Mouse (Mus musculus) left cerebral cortex, postnatal 14 days (tissue): ENCODE measurements around the gene Anks1. TPM values are rescaled to one million over a fixed set of nuclear protein-coding genes. Genes with fewer than 3 reads are reported as not detected.
A peak's percentile ranks its signal among the peaks of the same experiment; 100 is the strongest.

Experiments
- DNase-seq, 2 experiments: peaks; one replicate each; pipeline ENCODE4 v3.0.0; 2021 to 2022; ENCODE audit warnings: low spot score in 2 of 2, mixed read lengths in 1 of 2
- intact Hi-C: fragments of 180-260 bp; cut with DNase I; formaldehyde crosslinking; loops from one replicate; pipeline ENCODE4 v1.15.1; 2025
- total RNA-seq, 2 experiments: library from RNA; stranded (reverse); gene quantifications; 2 replicates each; pipeline ENCODE4 v1.2.3; 2021

Anks1 gene
- total RNA-seq, 2 experiments from 2014 or later, result 33.4 to 40.6 TPM

GRCm38 (mm10) chr17:28070256-28070655 is 161.2 kb downstream of the Anks1 start:
- peak in 1 of 2 experiments; percentile 34 for DNase-seq
- intact Hi-C loops, result no loop called here

DNA sequence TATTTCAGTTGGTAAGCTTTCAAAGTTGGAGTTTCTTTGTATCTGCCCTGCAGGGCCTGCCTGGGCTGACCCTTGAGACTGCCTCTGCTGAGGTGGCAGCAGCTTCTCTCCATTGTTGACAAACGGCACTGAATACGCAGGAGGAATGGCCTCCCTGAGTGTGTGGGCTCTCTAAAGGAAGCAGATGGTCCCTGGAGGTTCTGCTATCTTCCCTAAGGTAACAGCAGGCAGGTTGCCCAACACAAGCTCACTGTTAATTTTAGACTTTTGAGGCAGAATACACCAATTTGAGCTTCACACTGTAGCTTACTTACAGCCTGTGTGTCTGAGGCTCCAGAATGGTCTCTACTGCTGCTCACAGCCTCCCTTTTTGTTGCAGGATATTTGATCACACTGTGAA is 163.6 kb downstream of the Anks1 start:
- intact Hi-C loops, result no loop called here
- peak; percentile 39 to 71 for DNase-seq

GRCm38 (mm10) chr17:28074486-28074885 is 165.4 kb downstream of the Anks1 start:
- no peak for DNase-seq
- intact Hi-C loops, result no loop called here

- intact Hi-C loops, result loop anchor here (2.0 to 5.0 kb wide), 2 partner anchors 86 to 169 kb away; partner anchors contain the start of genes Anks1 and Taf11
- DNase-seq, result no peak
Measured at GRCm38 (mm10) chr17:28078028-28078427, 168.9 kb downstream of the Anks1 start.

DNA sequence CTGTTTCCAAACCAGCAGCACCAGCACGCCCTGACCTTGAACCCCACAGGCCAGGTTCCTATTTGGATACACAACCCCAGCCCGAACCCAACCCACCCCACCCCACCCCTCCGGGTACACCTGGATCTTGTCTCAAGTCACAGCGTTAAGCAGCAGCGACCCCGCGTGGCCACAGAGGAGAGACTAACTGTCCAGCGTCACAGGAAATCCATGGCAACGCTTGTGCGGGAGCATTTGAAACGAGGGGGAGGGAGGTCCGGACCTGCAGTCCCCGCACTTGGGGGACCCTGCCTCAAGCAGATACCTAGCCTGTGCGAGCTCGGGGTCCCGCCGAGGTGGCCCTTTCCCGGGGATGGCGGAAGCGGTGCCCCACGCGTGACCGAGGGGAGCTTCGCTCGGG is 170.5 kb downstream of the Anks1 start:
- intact Hi-C loops, result loop anchor here (2.0 to 5.0 kb wide), 2 partner anchors 87 to 171 kb away; partner anchors contain the start of genes Anks1 and Taf11
- peak; percentile 86 to 91 for DNase-seq

DNA sequence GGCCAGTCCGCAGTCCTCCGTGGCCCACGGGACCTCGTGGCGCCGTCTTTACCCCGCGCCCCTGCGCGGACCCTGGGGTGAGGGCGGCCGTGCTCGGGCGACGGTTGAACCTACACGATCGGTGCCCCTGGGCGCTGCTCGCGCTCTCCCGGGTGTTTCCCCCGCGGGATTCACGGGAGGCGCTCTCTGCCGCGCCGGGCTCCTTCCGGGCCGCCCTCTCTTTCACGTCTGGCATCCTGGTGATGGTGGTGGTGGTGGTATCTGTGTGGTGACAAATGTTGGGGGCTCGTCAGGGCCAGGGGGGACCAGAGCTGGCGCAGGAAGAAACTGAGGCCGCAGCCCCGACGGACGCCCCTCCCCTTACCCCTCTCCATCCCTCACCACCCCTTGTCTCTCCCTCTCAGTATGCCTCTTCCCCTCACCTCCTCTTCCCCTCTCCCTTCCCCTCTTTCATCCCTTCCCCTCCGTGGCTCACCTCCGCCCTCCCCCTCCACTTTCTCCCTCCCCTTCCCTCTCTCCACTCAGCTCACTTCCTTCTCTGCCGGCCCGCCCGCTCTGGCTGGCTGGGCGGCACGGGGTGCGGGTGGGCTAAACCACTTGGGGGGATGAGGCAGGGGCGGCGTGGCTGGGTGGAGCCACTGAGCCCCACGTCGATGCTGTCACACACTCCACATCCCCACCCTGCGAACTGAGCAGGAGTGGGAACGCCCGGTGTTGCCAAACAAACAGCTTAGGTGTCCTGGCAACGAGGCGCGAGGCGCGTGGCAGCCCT is 171.1 kb downstream of the Anks1 start, which contains the start of gene Tcp11:
Tcp11 (minus strand) TSS at position 595 of the 772 bp plus-strand sequence.
- DNase-seq, result peak; percentile 50 to 78
- intact Hi-C loops, result no loop called here

DNA sequence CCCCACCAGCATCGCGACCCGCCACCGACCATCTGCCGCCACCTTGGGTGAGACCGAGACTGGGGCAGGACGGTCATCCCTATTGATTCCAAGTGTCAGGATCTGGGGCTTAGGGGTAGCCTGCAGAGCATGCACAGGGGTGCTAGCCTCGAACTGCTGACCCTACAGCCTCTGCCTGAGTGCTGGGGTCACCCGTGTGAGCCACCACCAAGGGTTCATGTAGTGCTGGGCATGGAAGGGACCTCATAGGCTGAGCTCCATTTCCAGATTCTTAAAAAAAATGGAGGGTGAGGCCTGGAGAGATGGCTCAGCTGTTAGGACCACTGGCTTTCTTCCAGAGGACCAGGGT is 171.7 kb downstream of the Anks1 start:
- intact Hi-C loops, result no loop called here
- DNase-seq, result no peak

DNA sequence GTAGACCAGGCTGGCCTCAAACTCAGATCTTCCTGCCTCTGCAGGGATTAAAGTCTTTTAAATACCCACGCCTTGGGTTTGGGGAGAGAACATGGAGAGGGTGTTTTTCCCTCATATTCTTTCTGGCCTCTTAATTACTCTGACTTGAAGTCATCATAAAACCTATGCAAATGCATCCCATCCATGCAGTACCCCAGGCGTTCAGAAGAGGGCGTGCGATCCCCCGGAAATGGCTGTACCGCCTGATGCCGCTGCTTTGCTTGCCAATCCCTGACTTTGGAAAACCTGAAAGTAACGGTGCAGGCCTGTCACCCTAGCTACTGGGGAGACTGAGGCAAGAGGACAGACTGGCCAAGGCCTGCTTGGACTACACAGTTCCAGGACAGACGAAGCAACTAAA is 172.3 kb downstream of the Anks1 start:
- DNase-seq, result peak; percentile 47 to 66
- intact Hi-C loops, result no loop called here

GRCm38 (mm10) chr17:28081856-28082255 is 172.8 kb downstream of the Anks1 start:
- DNase-seq, result no peak
- intact Hi-C loops, result no loop called here

- no peak for DNase-seq
- intact Hi-C loops, result no loop called here
Measured at GRCm38 (mm10) chr17:28082863-28083262, 173.8 kb downstream of the Anks1 start.

DNA sequence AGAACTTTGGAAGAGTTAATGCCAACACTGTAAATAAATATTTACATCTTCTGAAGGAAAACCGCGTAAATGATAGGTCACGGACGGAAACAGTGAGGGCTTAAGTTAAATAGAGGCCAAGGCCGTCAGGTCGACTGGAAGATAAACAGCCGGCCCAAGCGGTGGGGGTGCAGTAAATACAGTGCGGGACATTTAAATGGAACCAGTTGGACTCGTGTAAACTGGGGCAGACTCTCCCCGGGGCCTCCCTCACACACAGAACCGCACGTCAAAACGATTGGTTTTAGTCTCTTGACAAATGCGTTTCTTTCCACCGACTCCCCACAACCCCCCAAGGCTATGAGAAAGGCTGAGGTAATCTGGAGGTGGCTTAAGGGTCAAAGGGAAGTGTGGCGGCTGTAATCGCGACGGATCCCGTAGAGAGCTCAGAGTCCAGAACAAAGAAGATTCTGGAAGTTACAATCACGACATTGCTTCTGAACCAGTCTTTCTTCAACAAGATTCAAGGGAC is 175.3 kb downstream of the Anks1 start:
- intact Hi-C loops, result loop anchor here (2.0 kb wide), 1 partner anchor 48 kb away; no protein-coding TSS in a partner anchor
- no peak for DNase-seq

GRCm38 (mm10) chr17:28084964-28085363 is 175.9 kb downstream of the Anks1 start:
- intact Hi-C loops, result loop anchor here (1.0 to 2.0 kb wide), 2 partner anchors 48 to 78 kb away; no protein-coding TSS in a partner anchor
- DNase-seq, result peak; percentile 83 to 89

DNA sequence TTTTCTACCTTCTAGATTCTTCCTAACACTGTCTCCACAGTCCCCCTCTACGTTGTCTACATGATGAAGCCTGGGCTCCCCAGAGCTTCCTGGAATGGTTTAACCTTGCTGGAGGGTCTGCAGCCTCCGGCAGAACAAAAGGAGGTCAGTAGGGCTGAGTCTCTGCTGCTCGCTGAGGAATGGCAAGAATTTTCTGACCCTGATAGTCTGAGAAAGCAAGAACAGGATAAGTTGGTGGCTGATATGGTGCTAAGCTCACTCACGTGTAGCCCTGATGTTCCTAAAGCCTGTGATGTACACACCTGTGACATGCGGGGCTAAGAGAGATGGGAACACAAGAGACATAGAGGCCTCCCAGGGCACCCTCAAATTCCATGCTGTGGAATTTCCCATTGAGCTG is 178.3 kb downstream of the Anks1 start:
- intact Hi-C loops, result no loop called here
- no peak for DNase-seq

- intact Hi-C loops, result no loop called here
- DNase-seq, result no peak
Measured at GRCm38 (mm10) chr17:28088718-28089117, 179.6 kb downstream of the Anks1 start.

- intact Hi-C loops, result no loop called here
- DNase-seq, result no peak
Measured at GRCm38 (mm10) chr17:28092297-28092696, 183.2 kb downstream of the Anks1 start.

- no peak for DNase-seq
- intact Hi-C loops, result no loop called here
Measured at GRCm38 (mm10) chr17:28093837-28094236, 184.7 kb downstream of the Anks1 start.

DNA sequence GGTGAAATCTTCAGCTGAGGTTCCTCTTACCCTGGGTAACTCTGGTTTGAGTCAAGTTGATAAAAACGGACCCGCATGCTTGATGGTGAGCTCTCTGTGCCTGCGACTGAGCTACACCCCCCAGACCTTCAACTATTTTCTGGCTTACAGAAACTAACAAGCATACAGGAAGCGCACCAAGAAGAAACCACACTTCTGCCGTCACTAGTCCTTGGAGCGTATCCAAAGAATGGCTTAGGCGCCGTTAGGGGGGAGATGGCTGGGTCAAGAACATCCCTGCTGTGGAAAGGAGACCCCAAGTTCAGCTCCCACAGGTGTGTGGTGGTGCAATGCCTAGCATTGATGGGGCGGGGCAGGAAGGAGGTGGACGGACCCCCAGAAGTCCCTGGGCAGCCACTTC is 187.3 kb downstream of the Anks1 start:
- no peak for DNase-seq
- intact Hi-C loops, result no loop called here

DNA sequence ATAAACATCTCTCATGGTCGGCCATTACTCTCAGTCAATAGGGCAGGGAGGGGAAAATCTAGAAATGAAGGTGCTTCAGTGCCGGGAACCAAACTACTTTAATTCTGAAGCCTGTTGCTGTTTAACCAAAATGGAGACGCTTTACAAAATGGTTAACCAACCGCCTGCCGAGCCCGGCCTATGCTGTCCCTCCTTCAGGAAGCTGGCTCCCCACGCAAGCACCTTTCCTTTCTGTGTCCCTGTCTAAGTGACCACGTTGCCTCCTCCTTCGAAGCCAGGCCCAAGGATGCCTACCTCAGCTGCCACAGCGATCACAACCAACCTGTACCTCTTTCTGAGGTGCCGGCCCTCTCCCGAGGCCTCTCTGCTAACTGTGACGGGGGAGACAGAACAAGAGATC is 188.2 kb downstream of the Anks1 start:
- intact Hi-C loops, result no loop called here
- DNase-seq, result no peak

DNA sequence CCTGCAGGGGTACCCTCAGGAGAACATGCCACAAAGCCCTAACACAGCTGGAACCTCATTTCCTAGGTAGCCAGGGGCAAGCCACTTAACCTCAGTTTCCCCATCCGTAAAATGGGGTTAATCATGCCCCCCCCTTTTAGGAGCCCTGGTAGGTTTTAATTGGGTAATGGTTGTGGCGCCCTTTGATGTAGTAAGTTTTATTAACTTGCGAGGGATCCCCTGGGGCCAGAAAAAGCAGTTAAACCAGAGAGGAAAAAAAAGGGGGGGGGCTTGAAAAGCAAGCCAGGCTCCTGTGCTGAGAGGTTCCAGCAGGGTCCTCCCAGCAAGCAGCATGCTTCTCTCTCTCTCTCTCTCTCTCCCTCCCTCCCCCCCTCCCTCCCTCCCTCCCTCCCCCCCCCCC is 190.0 kb downstream of the Anks1 start:
- DNase-seq, result no peak
- intact Hi-C loops, result loop anchor here (1.0 kb wide), 1 partner anchor 42 kb away; no protein-coding TSS in a partner anchor

- no peak for DNase-seq
- intact Hi-C loops, result no loop called here
Measured at GRCm38 (mm10) chr17:28100669-28101068, 191.6 kb downstream of the Anks1 start.

GRCm38 (mm10) chr17:28101284-28101887 is 192.3 kb downstream of the Anks1 start:
- no peak for DNase-seq
- intact Hi-C loops, result no loop called here
